Mouse (Mus musculus): Measurements from ENCODE around the gene Sdhaf1. TPM values are rescaled to one million over a fixed set of nuclear protein-coding genes. Genes with fewer than 3 reads are reported as not detected.

Gene Sdhaf1
- 20.0 and 22.4 TPM in 2 replicates for polyA plus RNA-seq (2015; fragmentation: Nextera tagmentation; extraction: Ambion mirVana)

GRCm38 (mm10) chr7:30323795-30324194 is at the start of gene Sdhaf1:
TSS of gene Sdhaf1 (minus strand) at chr7:30323895.
- Histone ChIP-seq H3K9ac (peak within 1 kb of the TSS; percentile 88), H3K4me2 (replicated peaks) (peak within 1 kb of the TSS; percentile 88), H3K27me3 (peaks cover 9% of the 10 kb centered on the region), H3K36me3 (peaks cover 8% of the 10 kb centered on the region; the same call in 1 of the 2 replicates), H3K27ac (peak within 1 kb of the TSS; percentile 90), H3K9me3 (no peaks in the 10 kb centered on the region), H3K4me3 (peak within 1 kb of the TSS; percentile 86), H3K4me1 (peaks cover 15% of the 10 kb centered on the region)
- ATAC-seq (ENCODE audit: low FRiP score, low read depth), result no peak
- 64% methylated on average over 3 of the region's 3 CpGs for WGBS

GRCm38 (mm10) chr7:30367466-30367865 is 43.8 kb upstream of the Sdhaf1 start:
- peaks cover 7% of the 10 kb centered on the region for H3K4me1 ChIP-seq
- WGBS, result 76% methylated on average over 2 of the region's 2 CpGs
- peaks cover 16% of the 10 kb centered on the region for H3K27me3 ChIP-seq
- no peak overlapping the region for H3K4me2 ChIP-seq (replicated peaks)
- no peak overlapping the region for H3K4me3 ChIP-seq
- no peaks in the 10 kb centered on the region for H3K9me3 ChIP-seq
- no peak for ATAC-seq (ENCODE audit: low FRiP score, low read depth)
- H3K9ac ChIP-seq, result no peak overlapping the region
- H3K36me3 ChIP-seq, result no peaks in the 10 kb centered on the region
- no peak overlapping the region for H3K27ac ChIP-seq

GRCm38 (mm10) chr7:30363344-30363738 is 39.6 kb upstream of the Sdhaf1 start:
- 72% methylated on average over 6 of the region's 6 CpGs for WGBS
- H3K4me1 ChIP-seq, result peaks cover 28% of the 10 kb centered on the region

DNA sequence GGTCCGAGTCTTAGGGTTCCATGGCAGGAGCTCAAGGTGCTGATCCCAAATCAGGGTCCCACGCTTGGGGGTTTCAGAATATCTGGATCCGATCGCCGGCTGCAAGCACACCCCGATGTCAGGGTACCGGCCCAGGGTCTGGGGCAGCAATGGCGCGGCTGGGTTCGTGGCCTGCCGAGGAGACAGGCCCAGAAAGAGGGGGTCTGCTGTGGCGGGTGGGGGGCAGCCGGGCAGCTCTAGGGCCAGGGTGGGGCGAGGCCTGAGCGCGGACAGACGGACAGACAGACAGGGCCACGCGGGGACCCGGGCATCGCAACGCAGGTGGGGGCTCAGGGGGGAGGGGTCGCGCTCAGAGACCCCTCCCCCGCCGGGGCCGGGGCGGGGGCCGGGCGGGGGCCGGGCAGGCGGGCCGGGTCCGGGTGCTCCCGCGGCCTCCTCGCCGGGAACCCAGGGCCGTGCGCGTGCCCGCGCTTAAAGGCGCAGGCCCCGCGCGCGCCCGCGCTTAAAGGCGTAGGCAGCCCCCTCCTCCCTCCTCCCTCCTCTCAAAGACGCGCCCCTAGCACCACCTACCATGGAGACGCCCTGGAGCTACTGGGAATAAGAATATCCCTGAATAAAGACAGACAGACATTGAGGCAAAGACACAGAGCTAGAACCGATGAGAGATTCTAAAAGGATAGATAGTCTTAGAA is 39.1 kb upstream of the Sdhaf1 start, which contains the start of gene Lrfn3:
Gene Lrfn3, minus strand, starts transcription at position 121 of the 692 bp plus-strand sequence.
- Histone ChIP-seq H3K9ac (peak within 1 kb of the TSS; percentile 88), H3K9me3 (no peaks in the 10 kb centered on the region), H3K4me2 (replicated peaks) (peak within 1 kb of the TSS; percentile 81), H3K4me3 (peak within 1 kb of the TSS; percentile 66), H3K4me1 (peaks cover 28% of the 10 kb centered on the region), H3K27ac (peak within 1 kb of the TSS; percentile 39), H3K27me3 (peaks cover 16% of the 10 kb centered on the region), H3K36me3 (peaks cover 19% of the 10 kb centered on the region)
- ATAC-seq (ENCODE audit: low FRiP score, low read depth), result peak; percentile 64
- 2% methylated on average over 45 of the region's 55 CpGs for WGBS

More at GRCm38 (mm10) chr7:30363344-30363738, 39.6 kb upstream of the Sdhaf1 start:
- Histone ChIP-seq H3K9ac (peak overlapping the region; percentile 88; the same call in 1 of the 2 replicates), H3K4me3 (peak overlapping the region; percentile 66), H3K4me2 (replicated peaks) (peak overlapping the region; percentile 81), H3K27me3 (peaks cover 16% of the 10 kb centered on the region), H3K36me3 (peaks cover 15% of the 10 kb centered on the region), H3K27ac (no peak overlapping the region), H3K9me3 (no peaks in the 10 kb centered on the region)
- 0 out of 2 replicates have a peak, but pooled peaks have one; percentile 1 for ATAC-seq (ENCODE audit: low FRiP score, low read depth)

DNA sequence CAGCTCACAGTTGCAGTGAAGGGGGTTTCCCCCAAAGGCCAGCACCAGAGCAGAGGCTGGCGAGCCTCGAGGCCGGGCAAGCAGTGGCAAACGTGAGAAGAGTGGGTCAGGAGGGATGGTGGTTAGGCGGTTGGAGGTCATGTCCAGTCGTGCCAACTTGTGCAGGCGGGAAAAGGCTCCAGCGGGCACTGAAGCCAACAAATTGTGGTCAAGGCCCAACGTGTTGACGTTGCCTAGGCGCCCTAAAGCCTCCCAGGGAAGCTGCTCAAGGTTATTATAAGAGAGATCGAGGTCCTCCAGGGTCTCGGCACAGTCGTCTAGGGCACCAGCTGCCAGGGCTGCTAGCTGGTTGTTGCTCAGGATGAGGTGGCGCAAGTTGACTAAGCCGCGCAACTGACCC is 36.3 kb upstream of the Sdhaf1 start:
- WGBS, result 89% methylated on average over 17 of the region's 17 CpGs
- Histone ChIP-seq H3K36me3 (peaks cover 35% of the 10 kb centered on the region), H3K9me3 (no peaks in the 10 kb centered on the region), H3K4me1 (peaks cover 28% of the 10 kb centered on the region), H3K9ac (no peak overlapping the region), H3K4me2 (replicated peaks) (no peak overlapping the region), H3K27me3 (peaks cover 13% of the 10 kb centered on the region), H3K4me3 (no peak overlapping the region), H3K27ac (no peak overlapping the region)
- ATAC-seq (ENCODE audit: low FRiP score, low read depth), result no peak

GRCm38 (mm10) chr7:30359276-30359865 is 35.7 kb upstream of the Sdhaf1 start:
- H3K4me2 ChIP-seq (replicated peaks), result no peak overlapping the region
- H3K9ac ChIP-seq, result no peak overlapping the region
- H3K4me3 ChIP-seq, result no peak overlapping the region
- no peak overlapping the region for H3K27ac ChIP-seq
- H3K9me3 ChIP-seq, result no peaks in the 10 kb centered on the region
- 87% methylated on average over 31 of the region's 31 CpGs for WGBS
- peaks cover 8% of the 10 kb centered on the region for H3K27me3 ChIP-seq
- ATAC-seq (ENCODE audit: low FRiP score, low read depth), result no peak
- H3K4me1 ChIP-seq, result peaks cover 28% of the 10 kb centered on the region
- H3K36me3 ChIP-seq, result peaks cover 38% of the 10 kb centered on the region

GRCm38 (mm10) chr7:30358378-30359186 is 34.9 kb upstream of the Sdhaf1 start:
- Histone ChIP-seq H3K9me3 (no peaks in the 10 kb centered on the region), H3K4me2 (replicated peaks) (no peak overlapping the region), H3K36me3 (peaks cover 38% of the 10 kb centered on the region), H3K4me3 (no peak overlapping the region), H3K9ac (peak overlapping the region; percentile 48), H3K27me3 (no peaks in the 10 kb centered on the region), H3K4me1 (peaks cover 28% of the 10 kb centered on the region), H3K27ac (no peak overlapping the region)
- ATAC-seq (ENCODE audit: low FRiP score, low read depth), result no peak
- 73% methylated on average over 7 of the region's 7 CpGs for WGBS

- Histone ChIP-seq H3K36me3 (peaks cover 23% of the 10 kb centered on the region), H3K4me3 (no peak overlapping the region), H3K9ac (no peak overlapping the region), H3K27me3 (peaks cover 13% of the 10 kb centered on the region), H3K27ac (no peak overlapping the region), H3K9me3 (no peaks in the 10 kb centered on the region), H3K4me2 (replicated peaks) (no peak overlapping the region), H3K4me1 (no peaks in the 10 kb centered on the region)
- 57% methylated on average over 4 of the region's 4 CpGs for WGBS
- ATAC-seq (ENCODE audit: low FRiP score, low read depth), result no peak
Measured at GRCm38 (mm10) chr7:30354059-30354458, 30.4 kb upstream of the Sdhaf1 start.

GRCm38 (mm10) chr7:30353279-30353822 is 29.7 kb upstream of the Sdhaf1 start:
- Histone ChIP-seq H3K4me1 (no peaks in the 10 kb centered on the region), H3K4me3 (no peak overlapping the region), H3K9ac (no peak overlapping the region), H3K9me3 (no peaks in the 10 kb centered on the region), H3K4me2 (replicated peaks) (no peak overlapping the region), H3K36me3 (peaks cover 23% of the 10 kb centered on the region), H3K27me3 (peaks cover 21% of the 10 kb centered on the region), H3K27ac (no peak overlapping the region)
- 17% methylated on average over 6 of the region's 6 CpGs for WGBS
- no peak for ATAC-seq (ENCODE audit: low FRiP score, low read depth)

DNA sequence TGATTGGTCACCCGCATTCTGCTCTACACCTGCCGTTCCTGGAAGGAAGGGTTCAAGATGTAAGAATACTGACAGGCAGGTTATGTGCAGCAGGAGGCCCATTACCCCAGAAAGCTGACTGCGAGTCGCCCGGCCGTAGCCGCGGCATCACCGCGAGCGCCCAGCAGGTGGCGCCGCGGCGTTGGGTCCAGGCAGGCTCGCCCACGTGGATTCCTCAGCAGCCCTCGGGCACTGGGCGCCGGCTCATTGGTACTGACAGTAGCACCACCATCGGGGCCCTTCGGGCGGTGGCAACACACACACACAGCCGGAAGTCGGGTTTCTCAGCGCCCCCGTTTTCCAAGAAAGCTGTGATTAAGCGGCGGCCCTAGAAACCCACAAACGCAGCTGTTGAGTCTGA is 24.1 kb upstream of the Sdhaf1 start:
- WGBS, result 3% methylated on average over 30 of the region's 30 CpGs
- H3K9ac ChIP-seq, result no peak overlapping the region
- H3K27me3 ChIP-seq, result peaks cover 40% of the 10 kb centered on the region
- peak overlapping the region; percentile 30 for H3K4me2 ChIP-seq (replicated peaks)
- no peak for ATAC-seq (ENCODE audit: low FRiP score, low read depth)
- H3K36me3 ChIP-seq, result no peaks in the 10 kb centered on the region
- H3K9me3 ChIP-seq, result no peaks in the 10 kb centered on the region
- no peak overlapping the region for H3K27ac ChIP-seq
- no peak overlapping the region for H3K4me3 ChIP-seq
- H3K4me1 ChIP-seq, result peaks cover 5% of the 10 kb centered on the region; the same call in 1 of the 2 replicates

DNA sequence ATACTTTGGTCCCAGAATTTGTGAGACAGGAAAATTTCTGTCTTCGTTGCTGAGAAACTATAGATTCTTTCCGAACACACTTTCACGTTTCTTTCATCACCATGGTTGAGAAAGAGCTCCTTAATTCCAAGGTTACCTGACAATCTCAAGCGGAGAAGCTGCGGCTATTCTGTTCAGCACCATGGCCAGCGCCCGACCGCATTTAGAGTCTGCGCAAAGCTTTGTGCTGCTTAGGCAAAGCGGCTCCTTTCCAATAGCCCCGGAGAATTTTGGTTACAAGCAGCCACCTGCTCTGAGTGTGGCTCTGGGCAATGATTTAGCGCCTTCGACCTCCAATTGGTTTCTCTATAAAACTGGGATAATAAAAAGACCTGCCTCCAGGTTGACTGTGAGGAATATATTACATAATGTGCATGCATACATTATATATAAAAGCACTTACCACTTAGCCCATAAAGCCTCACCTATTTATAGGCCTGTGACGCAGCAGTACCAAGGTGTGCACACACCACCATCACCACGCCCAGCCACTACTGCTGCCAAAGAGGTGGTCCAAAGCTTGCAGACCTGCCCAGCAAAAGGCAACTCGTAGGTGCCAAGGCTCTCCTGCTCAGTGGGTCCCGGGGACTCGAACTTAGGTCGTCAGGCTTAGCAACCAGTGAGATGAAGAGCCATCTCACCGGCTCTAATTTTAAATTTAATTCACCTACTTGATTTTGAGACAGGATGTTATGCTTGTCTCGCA is 23.1 kb upstream of the Sdhaf1 start:
- H3K9ac ChIP-seq, result no peak overlapping the region
- no peaks in the 10 kb centered on the region for H3K9me3 ChIP-seq
- no peaks in the 10 kb centered on the region for H3K36me3 ChIP-seq
- ATAC-seq (ENCODE audit: low FRiP score, low read depth), result no peak
- no peak overlapping the region for H3K27ac ChIP-seq
- no peak overlapping the region for H3K4me2 ChIP-seq (replicated peaks)
- WGBS, result 26% methylated on average over 21 of the region's 21 CpGs
- H3K4me3 ChIP-seq, result no peak overlapping the region
- H3K4me1 ChIP-seq, result peaks cover 5% of the 10 kb centered on the region; the same call in 1 of the 2 replicates
- H3K27me3 ChIP-seq, result peaks cover 41% of the 10 kb centered on the region
